Mouse (Mus musculus): ENCODE measurements around the gene Eci3.
A peak's percentile ranks its signal among the peaks of the same experiment; 100 is the strongest.
"Not testable (repeated sequence)": the region's sequence is repeated elsewhere in the genome, so short reads cannot be mapped to it uniquely, and the experiment has no call there.

The Eci3 gene

GRCm38 (mm10) chr13:34963511-34964397 lies at the start of gene Eci3:
Gene Eci3 (minus strand): TSS chr13:34963810.
- DNase-seq (ENCODE audit: low spot score): peak; percentile 15

GRCm38 (mm10) chr13:34995925-34996324 lies 32.3 kb upstream of the Eci3 start:
- peak; percentile 10 for DNase-seq (ENCODE audit: low spot score)

GRCm38 (mm10) chr13:34993983-34994811 lies 30.6 kb upstream of the Eci3 start:
- peak; percentile 92 for DNase-seq (ENCODE audit: low spot score)

GRCm38 (mm10) chr13:34993595-34993982 lies 30.0 kb upstream of the Eci3 start:
- DNase-seq (ENCODE audit: low spot score): no peak

- no peak for DNase-seq (ENCODE audit: low spot score)
Measured at GRCm38 (mm10) chr13:34993085-34993484, 29.5 kb upstream of the Eci3 start.

- no peak for DNase-seq (ENCODE audit: low spot score)
Measured at GRCm38 (mm10) chr13:34991581-34992273, 28.1 kb upstream of the Eci3 start.

GRCm38 (mm10) chr13:34983479-34983878 lies 19.9 kb upstream of the Eci3 start:
- DNase-seq (ENCODE audit: low spot score): not testable (repeated sequence)

GRCm38 (mm10) chr13:34978635-34979034 lies 15.0 kb upstream of the Eci3 start:
- not testable (repeated sequence) for DNase-seq (ENCODE audit: low spot score)

- DNase-seq (ENCODE audit: low spot score): no peak
Measured at GRCm38 (mm10) chr13:34977410-34977809, 13.8 kb upstream of the Eci3 start.

- DNase-seq (ENCODE audit: low spot score): no peak
Measured at GRCm38 (mm10) chr13:34976116-34976515, 12.5 kb upstream of the Eci3 start.

GRCm38 (mm10) chr13:34973770-34974169 lies 10.2 kb upstream of the Eci3 start:
- DNase-seq (ENCODE audit: low spot score): no peak

- no peak for DNase-seq (ENCODE audit: low spot score)
Measured at GRCm38 (mm10) chr13:34973149-34973548, 9.5 kb upstream of the Eci3 start.

- DNase-seq (ENCODE audit: low spot score): not testable (repeated sequence)
Measured at GRCm38 (mm10) chr13:34972456-34972855, 8.8 kb upstream of the Eci3 start.

GRCm38 (mm10) chr13:34965647-34966046 lies 2.0 kb upstream of the Eci3 start:
- not testable (repeated sequence) for DNase-seq (ENCODE audit: low spot score)

- DNase-seq (ENCODE audit: low spot score): no peak
Measured at GRCm38 (mm10) chr13:34964866-34965265, 1.3 kb upstream of the Eci3 start.

GRCm38 (mm10) chr13:34964419-34964818 lies 809 bp upstream of the Eci3 start:
- DNase-seq (ENCODE audit: low spot score): no peak

GRCm38 (mm10) chr13:34960996-34961770 lies 2.4 kb downstream of the Eci3 start:
- no peak for DNase-seq (ENCODE audit: low spot score)

- DNase-seq (ENCODE audit: low spot score): not testable (repeated sequence)
Measured at GRCm38 (mm10) chr13:34958158-34958557, 5.5 kb downstream of the Eci3 start.

- no peak for DNase-seq (ENCODE audit: low spot score)
Measured at GRCm38 (mm10) chr13:34956901-34957300, 6.7 kb downstream of the Eci3 start.

- not testable (repeated sequence) for DNase-seq (ENCODE audit: low spot score)
Measured at GRCm38 (mm10) chr13:34951437-34951836, 12.2 kb downstream of the Eci3 start.

- no peak for DNase-seq (ENCODE audit: low spot score)
Measured at GRCm38 (mm10) chr13:34942370-34942769, 21.2 kb downstream of the Eci3 start.

Measured in urinary bladder, postnatal 25 days (tissue).